Mouse (Mus musculus) G1E (cell line): ENCODE measurements around the gene Itih2. TPM values are rescaled to one million over a fixed set of nuclear protein-coding genes. Genes with fewer than 3 reads are reported as not detected.

ENCODE experiments used
- ATAC-seq: 2 replicates; pipeline ENCODE4 v1.8.0; 2016; ENCODE audit warnings: mild to moderate bottlenecking; ENCODE audit not compliant: insufficient number of reproducible peaks, poor library complexity, low FRiP score, severe bottlenecking; ENCODE audit errors: extremely low read depth
- DNase-seq: peaks from one replicate; pipeline ENCODE4 v3.0.0; 2012; ENCODE audit warnings: low spot score
- H3K27me3 ChIP-seq: 2 replicates; pipeline ENCODE4 v1.6.1; 2012; ENCODE audit warnings: mild to moderate bottlenecking, low read length, inconsistent platforms; ENCODE audit not compliant: insufficient read depth
- H3K36me3 ChIP-seq: replicated peaks from 2 replicates; pipeline ENCODE3; 2012; ENCODE audit warnings: mild to moderate bottlenecking, inconsistent platforms
- H3K4me1 ChIP-seq: 2 replicates; pipeline ENCODE4 v1.6.1; 2012; ENCODE audit warnings: low read depth, low read length, inconsistent platforms, mixed read lengths; ENCODE audit not compliant: insufficient read depth
- H3K4me3 ChIP-seq: 2 replicates; pipeline ENCODE4 v1.5.1; 2012; ENCODE audit warnings: low read depth, mild to moderate bottlenecking, inconsistent platforms, low read length, moderate library complexity, mixed read lengths
- H3K9me3 ChIP-seq: replicated peaks from 2 replicates; pipeline ENCODE4 v1.6.1; 2012; ENCODE audit warnings: inconsistent platforms
- CTCF ChIP-seq: IDR thresholded peaks from 2 replicates; pipeline ENCODE4 v1.5.1; 2012; ENCODE audit warnings: low read depth, low read length, inconsistent platforms, mixed read lengths
- GATA1 ChIP-seq: IDR thresholded peaks from 2 replicates; pipeline ENCODE4 v1.6.1; 2012; ENCODE audit warnings: borderline replicate concordance, low read length, inconsistent platforms, mixed read lengths
- GATA2 ChIP-seq: IDR thresholded peaks from 2 replicates; pipeline ENCODE4 v1.6.1; 2012; ENCODE audit warnings: low read depth, low read length, inconsistent platforms, borderline replicate concordance
- POLR2AphosphoS5 ChIP-seq: IDR thresholded peaks from 2 replicates; pipeline ENCODE4 v1.6.1; 2012; ENCODE audit warnings: low read depth, low read length, inconsistent platforms; ENCODE audit not compliant: insufficient replicate concordance
- TAL1 ChIP-seq: conservative IDR thresholded peaks from 2 replicates; pipeline ENCODE4 v1.6.1; 2012; ENCODE audit warnings: low read depth, low read length, inconsistent platforms, mixed read lengths
- polyA plus RNA-seq: library from polyadenylated mRNA; stranded (reverse); fragments of >175 nt; gene quantifications from 2 replicates; pipeline ENCODE4 v1.2.3, GENCODE M21; 2012
- total RNA-seq, 2 experiments: library from RNA; stranded (forward) in 1 of 2; stranded (reverse) in 1 of 2; fragments of 200-1000 nt in 1 of 2; fragments of >200 nt in 1 of 2; fragmentation: Nextera tagmentation in 1 of 2; gene quantifications; 2 replicates each; pipeline ENCODE4 v1.2.3; 2014 to 2017

The Itih2 gene
- total and polyA plus RNA-seq, 3 experiments, result 0.05 TPM; not detected in 2

GRCm38 (mm10) chr2:10051996-10052395 is 79.2 kb downstream of the Itih2 start:
- ATAC-seq, result no peak

DNA sequence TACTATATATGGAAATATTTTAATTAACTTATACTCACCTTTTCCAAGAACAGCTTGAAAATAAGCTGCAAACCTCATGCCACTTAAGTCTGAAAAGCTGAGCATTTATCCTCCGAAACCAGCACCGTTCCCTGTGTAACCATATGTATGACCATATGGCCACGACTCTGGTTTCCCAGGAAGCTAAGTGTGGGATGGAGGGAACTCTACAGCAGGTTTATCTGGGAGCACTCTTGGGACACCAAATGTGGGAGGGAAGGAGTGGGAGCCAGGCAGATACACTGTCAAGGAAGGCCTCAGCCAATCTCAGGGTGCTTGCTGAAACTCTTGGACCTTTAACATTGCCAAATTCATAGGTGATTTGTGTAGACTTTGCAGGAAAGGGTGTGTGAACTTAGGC is 80.3 kb downstream of the Itih2 start:
- Histone ChIP-seq H3K27me3 (no peaks in the 10 kb centered on the region), H3K4me3 (no peak overlapping the region), H3K9me3 (no peaks in the 10 kb centered on the region), H3K4me1 (peaks cover 28% of the 10 kb centered on the region), H3K36me3 (peaks cover 44% of the 10 kb centered on the region)
- ATAC-seq (no peak), DNase-seq (no peak)
- TF ChIP-seq TAL1 (no peak), CTCF (no peak), GATA2 (no peak), POLR2AphosphoS5 (no peak), GATA1 (no peak)

More at GRCm38 (mm10) chr2:10051996-10052395, 79.2 kb downstream of the Itih2 start:
- Histone ChIP-seq H3K4me1 (peaks cover 21% of the 10 kb centered on the region), H3K4me3 (no peak overlapping the region), H3K36me3 (peaks cover 53% of the 10 kb centered on the region), H3K9me3 (no peaks in the 10 kb centered on the region), H3K27me3 (no peaks in the 10 kb centered on the region)
- TF ChIP-seq POLR2AphosphoS5, result no peak
- TF ChIP-seq GATA2, result no peak
- TF ChIP-seq TAL1, result no peak
- no peak for TF ChIP-seq GATA1
- TF ChIP-seq CTCF, result no peak
- no peak for DNase-seq

DNA sequence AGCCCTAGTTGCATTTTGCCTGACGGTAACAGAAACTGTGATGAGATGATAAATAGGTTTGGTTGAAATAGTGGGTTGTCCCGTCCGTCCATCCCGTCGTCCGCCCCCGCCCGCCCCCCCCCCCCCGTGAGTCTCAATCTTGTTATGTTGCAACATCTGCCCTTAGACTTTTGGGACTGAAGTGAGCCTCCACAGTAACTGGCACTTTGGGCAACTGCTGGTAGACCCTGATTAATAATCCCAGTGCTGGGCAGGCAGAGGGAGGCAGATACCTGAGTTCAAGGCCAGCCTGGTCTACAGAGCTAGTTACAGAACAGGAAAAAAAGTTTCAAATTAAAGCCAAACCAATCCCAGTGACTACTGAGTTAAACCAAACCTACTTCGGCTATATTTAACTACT is 81.7 kb downstream of the Itih2 start:
- no peak for DNase-seq
- ATAC-seq, result no peak
- H3K4me1 ChIP-seq, result peaks cover 31% of the 10 kb centered on the region
- no peaks in the 10 kb centered on the region for H3K9me3 ChIP-seq
- H3K27me3 ChIP-seq, result no peaks in the 10 kb centered on the region
- H3K36me3 ChIP-seq, result peaks cover 32% of the 10 kb centered on the region
- H3K4me3 ChIP-seq, result peak overlapping the region; percentile 87
- TF ChIP-seq CTCF (no peak), GATA1 (no peak), POLR2AphosphoS5 (no peak), TAL1 (no peak)

- H3K36me3 ChIP-seq, result peaks cover 28% of the 10 kb centered on the region
- no peak for TF ChIP-seq TAL1
- DNase-seq, result peak; percentile 84
Observed at GRCm38 (mm10) chr2:10048461-10048860, 82.7 kb downstream of the Itih2 start, which contains the start of gene Taf3. Gene Taf3 (minus strand): TSS chr2:10048596.

GRCm38 (mm10) chr2:10047758-10048436 is 83.3 kb downstream of the Itih2 start:
- Histone ChIP-seq H3K4me3 (peak overlapping the region; percentile 87), H3K9me3 (no peaks in the 10 kb centered on the region), H3K36me3 (peaks cover 27% of the 10 kb centered on the region), H3K27me3 (no peaks in the 10 kb centered on the region), H3K4me1 (peaks cover 30% of the 10 kb centered on the region)
- TF ChIP-seq GATA2, result no peak
- no peak for TF ChIP-seq CTCF
- TF ChIP-seq TAL1, result no peak
- TF ChIP-seq POLR2AphosphoS5, result no peak
- TF ChIP-seq GATA1, result no peak
- ATAC-seq (0 out of 2 replicates have a peak, but pooled peaks have one; percentile 36), DNase-seq (peak; percentile 45)

More at GRCm38 (mm10) chr2:10048461-10048860, 82.7 kb downstream of the Itih2 start, which contains the start of gene Taf3:
- Histone ChIP-seq H3K9me3 (no peaks in the 10 kb centered on the region), H3K4me3 (peak within 1 kb of the TSS; percentile 87), H3K4me1 (peaks cover 30% of the 10 kb centered on the region), H3K27me3 (no peaks in the 10 kb centered on the region)
- ATAC-seq, result peak; percentile 97

Other genes with a start within 250 kb of the Itih2 start
- 12.2 and 13.6 TPM in 2 replicates for gene 9230102O04Rik, start 241.9 kb downstream of the Itih2 start, total RNA-seq (2014; fragmentation: Nextera tagmentation)
- gene 9230102O04Rik, start 241.9 kb downstream of the Itih2 start, total RNA-seq (2017), result 3.9 and 5.0 TPM in 2 replicates
- 2.9 and 4.9 TPM in 2 replicates for gene 9230102O04Rik, start 241.9 kb downstream of the Itih2 start, polyA plus RNA-seq
- 13.5 and 19.2 TPM in 2 replicates for gene Gata3, start 241.4 kb downstream of the Itih2 start, total RNA-seq (2014; fragmentation: Nextera tagmentation)
- gene Gata3, start 241.4 kb downstream of the Itih2 start, total RNA-seq (2017), result 1.9 TPM in 2 replicates
- 17.8 and 18.4 TPM in 2 replicates for gene Gata3, start 241.4 kb downstream of the Itih2 start, polyA plus RNA-seq
- 30.8 and 36.1 TPM in 2 replicates for gene Taf3, start 82.8 kb downstream of the Itih2 start, total RNA-seq (2014; fragmentation: Nextera tagmentation)
- gene Taf3, start 82.8 kb downstream of the Itih2 start, total RNA-seq (2017), result 5.5 and 6.4 TPM in 2 replicates
- gene Taf3, start 82.8 kb downstream of the Itih2 start, polyA plus RNA-seq, result 20.6 and 20.8 TPM in 2 replicates
- gene Atp5c1, start 50.9 kb downstream of the Itih2 start, total RNA-seq (2014; fragmentation: Nextera tagmentation), result 368 and 432 TPM in 2 replicates
- 488 and 539 TPM in 2 replicates for gene Atp5c1, start 50.9 kb downstream of the Itih2 start, total RNA-seq (2017)
- 23.2 and 34.2 TPM in 2 replicates for gene Atp5c1, start 50.9 kb downstream of the Itih2 start, polyA plus RNA-seq
- gene Kin, start 50.8 kb downstream of the Itih2 start, total RNA-seq (2014; fragmentation: Nextera tagmentation), result 25.5 and 35.5 TPM in 2 replicates
- 33.0 and 44.7 TPM in 2 replicates for gene Kin, start 50.8 kb downstream of the Itih2 start, total RNA-seq (2017)
- 2.5 and 5.4 TPM in 2 replicates for gene Kin, start 50.8 kb downstream of the Itih2 start, polyA plus RNA-seq
- gene Itih5, start 22.2 kb upstream of the Itih2 start, total RNA-seq (2014; fragmentation: Nextera tagmentation), result not detected in 2 replicates
- gene Itih5, start 22.2 kb upstream of the Itih2 start, total RNA-seq (2017), result 0.06 and 0.11 TPM in 2 replicates
- gene Itih5, start 22.2 kb upstream of the Itih2 start, polyA plus RNA-seq, result not detected in 2 replicates
- gene Sfmbt2, start 239.1 kb upstream of the Itih2 start, total RNA-seq (2014; fragmentation: Nextera tagmentation), result 76.5 and 79.8 TPM in 2 replicates
- 26.5 and 26.8 TPM in 2 replicates for gene Sfmbt2, start 239.1 kb upstream of the Itih2 start, total RNA-seq (2017)
- gene Sfmbt2, start 239.1 kb upstream of the Itih2 start, polyA plus RNA-seq, result 25.0 and 27.4 TPM in 2 replicates